Mouse (Mus musculus) embryonic facial prominence, embryonic 14.5 days (tissue): ENCODE data around the gene Col8a1. TPM values are rescaled to one million over a fixed set of nuclear protein-coding genes. Genes with fewer than 3 reads are reported as not detected.

Experiments
- ATAC-seq: fragments of 200-750 bp; cut with Nextera tagmentation; 2 replicates; pipeline ENCODE4 v1.8.0; 2017; ENCODE audit warnings: low read depth, moderate number of reproducible peaks, moderate TSS enrichment
- DNase-seq: peaks from one replicate; pipeline ENCODE4 v3.0.0-alpha.2; 2015; ENCODE audit warnings: low spot score
- H3K27ac ChIP-seq: fragments of 300-500 bp; sonication (generic); replicated peaks from 2 replicates; pipeline ENCODE4 v1.5.1; 2014; ENCODE audit warnings: low read depth, mild to moderate bottlenecking, low read length, moderate library complexity
- H3K27me3 ChIP-seq: fragments of 300-500 bp; sonication (generic); replicated peaks from 2 replicates; pipeline ENCODE4 v1.6.1; 2014; ENCODE audit warnings: low read length; ENCODE audit not compliant: control insufficient read depth, insufficient read depth
- H3K36me3 ChIP-seq: fragments of 300-500 bp; sonication (generic); 2 replicates; pipeline ENCODE4 v1.6.1; 2014; ENCODE audit warnings: low read length, mixed read lengths; ENCODE audit not compliant: control insufficient read depth, insufficient read depth
- H3K4me1 ChIP-seq: fragments of 300-500 bp; sonication (generic); 2 replicates; pipeline ENCODE4 v1.6.1; 2014; ENCODE audit warnings: antibody characterized with exemption, low read length; ENCODE audit not compliant: control insufficient read depth, insufficient read depth
- H3K4me2 ChIP-seq: fragments of 300-500 bp; sonication (generic); 2 replicates; pipeline ENCODE4 v1.6.1; 2014; ENCODE audit warnings: low read depth, mild to moderate bottlenecking, low read length, moderate library complexity, mixed read lengths
- H3K4me3 ChIP-seq: fragments of 300-500 bp; sonication (generic); 2 replicates; pipeline ENCODE4 v1.5.1; 2014; ENCODE audit warnings: low read depth, mild to moderate bottlenecking, low read length
- H3K9ac ChIP-seq: fragments of 300-500 bp; sonication (generic); 2 replicates; pipeline ENCODE4 v1.6.1; 2014; ENCODE audit warnings: low read depth, mild to moderate bottlenecking, low read length, moderate library complexity, mixed read lengths
- H3K9me3 ChIP-seq: fragments of 300-500 bp; sonication (generic); 2 replicates; pipeline ENCODE4 v1.6.1; 2016; ENCODE audit warnings: low read length; ENCODE audit not compliant: control insufficient read depth
- WGBS: fragments of 180-500 bp; shearing (Covaris S2); extraction: QIAGEN DNeasy Blood & Tissue Kit; methylation state at CpG from one replicate; pipeline ENCODE4 v1.1.7; 2014; 5-methylcytosine and 5-hydroxymethylcytosine counted together
- polyA plus RNA-seq: library from polyadenylated mRNA; unstranded; fragments of >200 nt; fragmentation: Nextera tagmentation; extraction: Ambion mirVana; gene quantifications from 2 replicates; pipeline ENCODE4 v1.2.1, GENCODE M21; 2014

Gene Col8a1
- polyA plus RNA-seq, 1 experiment from 2014 or later: 45.0 TPM

DNA sequence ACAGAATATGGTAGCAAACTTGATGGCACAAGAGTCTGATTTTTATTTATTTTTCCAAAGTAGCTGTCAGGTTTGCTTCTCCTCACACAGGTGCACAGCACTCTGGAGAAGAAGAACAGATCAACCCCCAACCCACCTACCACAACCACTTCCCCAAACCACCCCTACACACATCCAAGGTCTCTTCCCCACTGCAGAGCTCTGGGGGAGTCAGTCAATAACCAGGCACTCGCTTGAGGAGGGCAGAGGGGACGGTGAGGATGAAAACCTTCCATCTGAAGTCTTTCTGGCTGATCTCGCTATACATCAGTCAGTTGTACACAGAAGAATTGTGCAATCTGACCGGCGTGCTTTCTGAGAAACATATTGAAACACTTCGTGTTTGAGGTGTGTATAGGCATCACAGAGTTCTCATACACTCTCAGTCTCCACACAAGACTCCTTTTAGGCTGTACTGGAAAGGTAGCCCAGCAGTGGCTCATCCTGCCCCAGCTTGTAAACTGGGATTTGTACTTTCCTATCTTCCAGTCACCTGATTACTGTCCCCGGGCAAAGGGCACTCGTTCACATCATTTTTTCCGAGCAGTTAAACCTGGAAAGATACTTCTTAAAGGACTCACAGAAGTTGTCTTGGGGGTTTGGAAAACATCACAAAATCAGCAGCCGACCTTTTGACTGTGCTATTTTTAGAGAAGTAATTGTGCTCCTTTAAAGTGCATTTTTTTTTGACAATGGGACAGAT is 827 bp downstream of the Col8a1 start:
- Histone ChIP-seq H3K36me3 (no peaks in the 10 kb centered on the region), H3K4me1 (peaks cover 19% of the 10 kb centered on the region), H3K27me3 (no peaks in the 10 kb centered on the region), H3K9me3 (no peaks in the 10 kb centered on the region), H3K9ac (peak overlapping the region; percentile 55), H3K4me3 (peak overlapping the region; percentile 41), H3K4me2 (peak overlapping the region; percentile 85), H3K27ac (peak overlapping the region; percentile 59; the same call in 1 of the 2 replicates)
- DNase-seq (no peak), ATAC-seq (no peak)
- WGBS: 35% methylated on average over 10 of the region's 10 CpGs

DNA sequence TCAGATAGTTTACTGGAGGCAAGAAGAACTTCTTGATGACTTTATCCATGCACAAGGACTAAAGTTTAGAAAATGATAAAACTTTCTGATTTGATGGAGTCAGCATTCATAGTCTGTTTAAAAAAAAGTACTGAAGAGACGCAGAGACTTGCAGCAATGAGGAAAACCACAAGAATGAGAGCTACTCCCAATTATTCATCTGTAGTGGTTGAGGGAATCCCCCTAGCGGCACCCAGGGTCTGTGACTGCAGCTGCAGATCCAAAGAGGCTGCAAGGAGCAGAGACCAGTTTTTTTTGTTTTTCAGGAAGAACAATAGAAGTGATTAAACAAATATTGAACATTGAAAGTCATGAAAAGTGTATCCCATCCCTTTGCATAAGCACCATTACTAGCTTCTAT is 4.0 kb downstream of the Col8a1 start:
- 41% methylated on average over 2 of the region's 2 CpGs for WGBS
- Histone ChIP-seq H3K27me3 (no peaks in the 10 kb centered on the region), H3K27ac (no peak overlapping the region), H3K4me1 (peaks cover 19% of the 10 kb centered on the region), H3K4me2 (peak overlapping the region; percentile 18; the same call in 1 of the 2 replicates), H3K36me3 (no peaks in the 10 kb centered on the region), H3K9me3 (no peaks in the 10 kb centered on the region), H3K9ac (no peak overlapping the region), H3K4me3 (no peak overlapping the region)
- peak; percentile 66 for DNase-seq
- no peak for ATAC-seq

DNA sequence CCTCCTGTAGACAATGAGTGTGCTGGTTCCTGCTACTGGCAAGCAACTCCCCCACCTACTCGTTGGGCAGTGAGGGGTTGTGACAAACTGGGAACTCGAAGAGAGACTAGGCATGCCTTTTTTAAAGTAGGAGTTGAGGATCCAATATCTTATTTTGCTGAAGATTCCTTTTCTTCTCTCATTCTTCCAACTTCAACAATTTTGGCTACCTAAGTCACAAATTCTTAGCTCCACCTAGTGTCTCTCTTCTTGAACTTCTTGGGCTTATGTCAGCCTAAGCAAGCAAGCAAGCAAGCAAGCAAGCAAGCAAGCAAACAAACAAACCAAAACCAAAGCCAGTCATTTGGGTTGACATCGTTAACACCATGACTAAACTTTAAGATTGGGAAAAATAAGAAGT is 6.4 kb downstream of the Col8a1 start:
- H3K9me3 ChIP-seq: no peaks in the 10 kb centered on the region
- ATAC-seq: no peak
- no peak overlapping the region for H3K4me2 ChIP-seq
- peaks cover 6% of the 10 kb centered on the region; the same call in 1 of the 2 replicates for H3K4me1 ChIP-seq
- no peak overlapping the region for H3K9ac ChIP-seq
- 72% methylated on average over 3 of the region's 3 CpGs for WGBS
- no peaks in the 10 kb centered on the region for H3K27me3 ChIP-seq
- DNase-seq: no peak
- no peaks in the 10 kb centered on the region for H3K36me3 ChIP-seq
- no peak overlapping the region for H3K4me3 ChIP-seq
- H3K27ac ChIP-seq: no peak overlapping the region

DNA sequence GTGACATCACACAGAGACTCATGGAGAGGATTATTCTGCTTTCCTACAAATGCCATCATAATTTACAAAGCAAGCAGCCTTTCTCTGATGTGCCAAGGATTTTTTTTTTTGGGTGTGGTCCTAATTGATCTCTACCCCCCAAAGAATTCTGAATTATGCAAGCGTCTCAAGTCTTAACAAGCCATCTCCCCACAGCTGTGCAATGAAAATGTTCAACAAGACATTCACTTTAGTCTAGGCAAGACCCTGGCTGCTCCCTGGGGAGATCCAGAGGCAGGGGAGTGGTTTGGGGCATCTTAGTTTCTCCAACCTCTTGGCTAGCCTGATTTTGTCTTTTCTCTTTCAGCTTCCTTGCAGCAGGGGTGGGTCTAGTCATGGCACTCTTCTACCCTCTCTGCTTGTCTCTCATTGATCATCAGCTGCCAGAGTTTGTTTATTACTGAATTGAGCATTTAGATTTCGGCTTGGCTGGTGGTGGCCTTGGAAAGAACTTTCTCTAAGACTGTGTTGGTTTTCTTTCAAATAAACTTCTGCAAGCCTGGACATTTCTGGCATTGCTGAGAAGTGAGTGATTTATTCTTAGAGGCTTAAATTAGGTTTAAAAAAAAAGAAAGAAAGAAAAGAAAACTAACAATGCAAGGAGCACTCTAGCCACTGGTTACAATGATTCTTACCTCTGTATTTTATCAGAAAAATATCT is 7.0 kb downstream of the Col8a1 start:
- H3K36me3 ChIP-seq: no peaks in the 10 kb centered on the region
- peaks cover 6% of the 10 kb centered on the region; the same call in 1 of the 2 replicates for H3K4me1 ChIP-seq
- DNase-seq (peak; percentile 59), ATAC-seq (peak; percentile 47; the same call in 1 of the 2 replicates)
- no peak overlapping the region for H3K27ac ChIP-seq
- no peaks in the 10 kb centered on the region for H3K9me3 ChIP-seq
- 63% methylated on average over 2 of the region's 2 CpGs for WGBS
- no peak overlapping the region for H3K4me3 ChIP-seq
- H3K9ac ChIP-seq: no peak overlapping the region
- no peak overlapping the region for H3K4me2 ChIP-seq
- no peaks in the 10 kb centered on the region for H3K27me3 ChIP-seq

DNA sequence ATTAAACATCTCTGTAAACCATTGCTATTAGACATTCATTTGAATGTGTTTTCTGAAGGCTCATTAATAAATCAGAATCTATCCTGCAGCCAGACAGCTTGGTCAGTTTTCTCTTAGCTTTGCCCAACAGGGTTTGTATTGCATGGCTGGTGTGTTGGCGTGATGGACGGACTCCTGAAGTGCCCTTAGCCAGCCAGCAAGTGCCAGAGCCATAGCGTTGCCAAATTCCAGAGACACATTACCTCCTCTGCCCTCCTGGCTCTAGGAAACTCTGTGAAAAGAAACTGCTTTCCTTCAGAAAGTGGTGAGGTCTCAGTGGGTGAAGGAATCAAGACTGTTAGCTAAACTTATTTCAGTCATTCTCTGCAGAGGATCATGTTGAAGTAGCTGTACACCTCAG is 14.4 kb downstream of the Col8a1 start:
- Histone ChIP-seq H3K4me2 (no peak overlapping the region), H3K9ac (no peak overlapping the region), H3K27ac (no peak overlapping the region), H3K36me3 (no peaks in the 10 kb centered on the region), H3K27me3 (no peaks in the 10 kb centered on the region), H3K4me1 (no peaks in the 10 kb centered on the region), H3K9me3 (no peaks in the 10 kb centered on the region), H3K4me3 (no peak overlapping the region)
- ATAC-seq (no peak), DNase-seq (no peak)
- 90% methylated on average over 3 of the region's 3 CpGs for WGBS

DNA sequence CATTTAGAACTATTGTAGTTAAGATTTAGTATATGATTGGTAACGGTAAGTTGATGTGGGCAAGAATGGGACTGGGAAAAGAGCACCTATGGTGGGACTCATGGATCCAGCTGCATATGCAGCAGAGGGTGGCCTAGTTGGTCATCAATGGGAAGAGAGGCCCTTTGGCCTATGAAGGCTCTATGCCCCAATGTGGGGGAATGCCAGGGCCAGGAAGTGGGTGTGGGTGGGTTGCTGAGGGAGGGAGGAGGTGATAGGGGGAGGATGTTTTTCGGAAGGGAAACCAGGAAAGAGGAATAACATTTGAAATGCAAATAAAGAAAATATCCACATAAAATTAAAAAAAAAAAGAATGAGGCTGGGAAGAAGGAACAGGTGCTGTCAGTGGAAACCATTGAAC is 19.6 kb downstream of the Col8a1 start:
- no peaks in the 10 kb centered on the region for H3K27me3 ChIP-seq
- H3K27ac ChIP-seq: no peak overlapping the region
- no peak for DNase-seq
- H3K4me1 ChIP-seq: peaks cover 7% of the 10 kb centered on the region; the same call in 1 of the 2 replicates
- no peak for ATAC-seq
- no peaks in the 10 kb centered on the region for H3K9me3 ChIP-seq
- H3K4me3 ChIP-seq: no peak overlapping the region
- H3K9ac ChIP-seq: no peak overlapping the region
- H3K36me3 ChIP-seq: no peaks in the 10 kb centered on the region
- 95% methylated on average over 2 of the region's 2 CpGs for WGBS
- no peak overlapping the region for H3K4me2 ChIP-seq

DNA sequence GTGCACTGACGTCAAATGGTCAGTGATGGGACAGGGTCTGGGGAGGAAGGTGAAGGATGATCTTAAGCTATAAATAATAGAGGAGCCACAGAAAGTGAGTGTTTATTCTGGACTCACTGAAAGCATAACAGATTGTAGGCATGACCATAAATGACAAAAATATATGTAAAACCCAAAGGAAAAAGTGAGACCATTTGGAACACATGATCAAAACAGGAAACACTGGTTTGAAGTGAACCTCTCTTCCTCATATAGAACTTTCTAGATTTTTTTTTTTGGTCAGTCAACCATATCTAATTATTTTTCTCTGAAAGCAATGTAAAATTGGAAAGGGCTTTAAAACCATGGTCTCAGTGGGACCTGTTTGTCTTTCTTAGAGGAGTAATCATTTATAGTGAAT is 21.0 kb downstream of the Col8a1 start:
- Histone ChIP-seq H3K36me3 (no peaks in the 10 kb centered on the region), H3K9ac (no peak overlapping the region), H3K4me1 (peaks cover 7% of the 10 kb centered on the region; the same call in 1 of the 2 replicates), H3K27ac (no peak overlapping the region), H3K4me3 (no peak overlapping the region), H3K27me3 (no peaks in the 10 kb centered on the region), H3K9me3 (no peaks in the 10 kb centered on the region), H3K4me2 (no peak overlapping the region)
- WGBS: 33% methylated on average over 1 of the region's 1 CpGs
- ATAC-seq (no peak), DNase-seq (no peak)

DNA sequence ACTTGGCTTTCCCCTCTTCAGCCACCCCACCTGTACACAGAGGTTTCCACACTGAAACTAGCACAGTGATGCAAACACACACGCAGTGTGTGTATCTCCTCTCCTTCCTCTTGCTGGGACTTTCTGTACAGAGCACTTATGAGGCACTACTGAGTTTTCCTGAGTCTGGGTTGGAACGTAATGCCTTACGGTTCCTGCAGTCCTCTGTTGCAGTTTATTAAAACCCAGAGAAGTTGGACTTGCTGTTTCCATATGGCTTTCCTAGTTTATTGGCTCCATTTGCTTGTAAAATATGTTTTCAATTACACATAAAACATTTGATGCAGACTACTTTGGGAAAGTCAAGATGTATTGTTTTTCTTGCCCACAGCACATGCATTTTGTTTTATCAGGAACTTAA is 21.4 kb downstream of the Col8a1 start:
- H3K4me2 ChIP-seq: no peak overlapping the region
- no peaks in the 10 kb centered on the region for H3K27me3 ChIP-seq
- peak overlapping the region; percentile 61 for H3K27ac ChIP-seq
- H3K9me3 ChIP-seq: no peaks in the 10 kb centered on the region
- peak; percentile 65 for DNase-seq
- no peaks in the 10 kb centered on the region for H3K36me3 ChIP-seq
- H3K9ac ChIP-seq: no peak overlapping the region
- peaks cover 7% of the 10 kb centered on the region; the same call in 1 of the 2 replicates for H3K4me1 ChIP-seq
- peak; percentile 60; the same call in 1 of the 2 replicates for ATAC-seq
- 46% methylated on average over 3 of the region's 3 CpGs for WGBS
- no peak overlapping the region for H3K4me3 ChIP-seq
